Mouse (Mus musculus) bone marrow macrophage, adult 2 months (primary cell): ENCODE results near the gene AI464131.

Experiments used
- CTCF ChIP-seq: IDR thresholded peaks from 2 replicates; pipeline ENCODE4 v1.5.1; 2012; ENCODE audit warnings: low read depth, mild to moderate bottlenecking, low read length, moderate library complexity
- POLR2A ChIP-seq: IDR thresholded peaks from 2 replicates; pipeline ENCODE4 v1.6.1; 2012; ENCODE audit warnings: mild to moderate bottlenecking, low read depth, low read length, borderline replicate concordance

GRCm38 (mm10) chr4:41505131-41505551 is 2.3 kb upstream of the AI464131 start:
- TF ChIP-seq POLR2A (no peak), CTCF (no peak)
